Comparison of ENCODE assay signal across 19 mouse cellular contexts in genomic region chr9:99877056-99877546, GRCm38 (mm10). TPM values are rescaled to one million over a fixed set of nuclear protein-coding genes. Genes with fewer than 3 reads are reported as not detected.
DNase-seq lines count a peak whose midpoint lies in the region; ATAC-seq and TF ChIP-seq lines count a peak whose summit lies in the region.
"Had no signal": no experiment of that assay in that cellular context is flagged by ENCODE, and none has a peak within 500 bp of the region (broad histone marks: within the 10 kb centered on the region; RNA-seq: fewer than 3 reads in every experiment).

No protein-coding gene starts in this region.

- intact Hi-C loops in left cerebral cortex, postnatal 4 days (cut with DNase I) = no loop called here

- no peak for TF ChIP-seq POLR2A in brain, embryonic 14.5 days (IDR thresholded peaks at IDR 0.05; ENCODE audit: borderline replicate concordance, extremely low read depth, insufficient read depth, insufficient read length, poor library complexity, severe bottlenecking)

- 2% methylated on average over 22 of the region's 22 CpGs for WGBS in hindbrain, embryonic 13.5 days
- 2% methylated on average over 22 of the region's 22 CpGs for WGBS in midbrain, embryonic 15.5 days

- H3K4me2 ChIP-seq in hindbrain, embryonic 13.5 days = peak overlapping the region; percentile 44
- peak overlapping the region; percentile 48 for H3K4me2 ChIP-seq in midbrain, embryonic 15.5 days
- H3K4me2 ChIP-seq: limb, embryonic 15.5 days had no signal

- no peaks in the 10 kb centered on the region for H3K9me3 ChIP-seq in hindbrain, embryonic 13.5 days
- no peaks in the 10 kb centered on the region for H3K9me3 ChIP-seq in midbrain, embryonic 15.5 days
- H3K9me3 ChIP-seq: limb, embryonic 15.5 days; lung, embryonic 15.5 days had no signal

- no peaks in the 10 kb centered on the region for H3K36me3 ChIP-seq in hindbrain, embryonic 13.5 days
- no peaks in the 10 kb centered on the region for H3K36me3 ChIP-seq in midbrain, embryonic 15.5 days (replicated peaks)
- H3K36me3 ChIP-seq: limb, embryonic 15.5 days; lung, embryonic 15.5 days had no signal

- no peak overlapping the region for H3K27ac ChIP-seq in hindbrain, embryonic 13.5 days
- peak overlapping the region; percentile 51; the same call in 1 of the 2 replicates for H3K27ac ChIP-seq in midbrain, embryonic 15.5 days
- H3K27ac ChIP-seq: limb, embryonic 15.5 days; lung, embryonic 15.5 days had no signal

- peak; percentile 75 for DNase-seq in heart, adult 11 months
- DNase-seq in heart, adult 9 months (ENCODE audit: low spot score in 2 of 2) = no peak
- peak; percentile 17 for DNase-seq in brain, embryonic 14.5 days (ENCODE audit: low read depth)
- no peak for DNase-seq in adrenal gland, postnatal 4 days (ENCODE audit: low spot score in 2 of 2)
- no peak for DNase-seq in left cerebral cortex, postnatal 4 days
- DNase-seq: cerebellum, adult 18-20 months; gastrocnemius, postnatal 36 days; right cerebral cortex, postnatal 4 days had no signal

- no peak overlapping the region for H3K9ac ChIP-seq in hindbrain, embryonic 13.5 days
- H3K9ac ChIP-seq in midbrain, embryonic 15.5 days = no peak overlapping the region
- H3K9ac ChIP-seq: limb, embryonic 15.5 days; lung, embryonic 15.5 days had no signal

- peaks cover 34% of the 10 kb centered on the region for H3K4me1 ChIP-seq in hindbrain, embryonic 13.5 days (replicated peaks)
- H3K4me1 ChIP-seq in midbrain, embryonic 15.5 days = peaks cover 26% of the 10 kb centered on the region

- peaks cover 99% of the 10 kb centered on the region for H3K27me3 ChIP-seq in hindbrain, embryonic 13.5 days
- H3K27me3 ChIP-seq in midbrain, embryonic 15.5 days (replicated peaks) = peaks cover 90% of the 10 kb centered on the region

- TF ChIP-seq CTCF in brain, embryonic 14.5 days (IDR thresholded peaks at IDR 0.05; ENCODE audit: borderline replicate concordance, extremely low read depth, insufficient read depth, insufficient read length) = no peak

- peak overlapping the region; percentile 30; the same call in 1 of the 2 replicates for H3K4me3 ChIP-seq in hindbrain, embryonic 13.5 days
- H3K4me3 ChIP-seq in midbrain, embryonic 15.5 days = peak overlapping the region; percentile 38
- H3K4me3 ChIP-seq: limb, embryonic 15.5 days had no signal

- no peak for ATAC-seq in hindbrain, embryonic 13.5 days (ENCODE audit: low FRiP score)
- no peak for ATAC-seq in midbrain, embryonic 15.5 days (replicated peaks)
- ATAC-seq in megakaryocyte progenitor cell, adult 5-6 weeks (replicated peaks; ENCODE audit: poor library complexity) = no peak

RNA-seq across cellular contexts. Expression of gene Sox14, which starts 1.1 kb away (rescaled TPM):
- 28.5 and 37.0 TPM in 2 replicates for polyA plus RNA-seq in brain, embryonic 14.5 days (2012; rRNA removed)
- 23.9 and 24.5 TPM in 2 replicates for polyA plus RNA-seq in hindbrain, embryonic 13.5 days (2015; fragmentation: Nextera tagmentation; extraction: Ambion mirVana)
- 74.3 and 90.2 TPM in 2 replicates for polyA plus RNA-seq in midbrain, embryonic 15.5 days (2015; fragmentation: Nextera tagmentation; extraction: Ambion mirVana)
- total RNA-seq in adrenal gland, postnatal 4 days (2021) = not detected
- total RNA-seq in left cerebral cortex, postnatal 4 days (2021) = not detected
- total RNA-seq in megakaryocyte progenitor cell, adult 5-6 weeks (2015) = not detected in 2 replicates
- not detected in 2 replicates for total RNA-seq in megakaryocyte progenitor cell, adult 5-6 weeks (2017)
- total RNA-seq: gastrocnemius, postnatal 36 days; hematopoietic stem cell, adult 5-6 weeks; megakaryocyte-erythroid progenitor cell, adult 5-6 weeks; MEL had no signal
- polyA plus RNA-seq: C2C12; kidney, embryonic 14.5 days; limb, embryonic 15.5 days; lung, embryonic 15.5 days; thymus, postnatal 0 days had no signal

Comparison
In these comparisons a context has a peak if more than half of its experiments do, and no peak if none do; other contexts are left out.
1. DNase-seq: peak in heart, adult 11 months (single experiment) and brain, embryonic 14.5 days (single experiment); none in heart, adult 9 months (0 of 2), adrenal gland, postnatal 4 days (0 of 2) and left cerebral cortex, postnatal 4 days (single experiment).